Mouse (Mus musculus): Measurements from ENCODE around the gene Gm21761.
"Not testable (repeated sequence)": the region's sequence is repeated elsewhere in the genome, so short reads cannot be mapped to it uniquely, and the experiment has no call there.

The Gm21761 gene

GRCm38 (mm10) chr13:119929172-119929571 lies at the start of gene Gm21761:
Gene Gm21761, minus strand, starts transcription at chr13:119929272.
- not testable (repeated sequence) for H3K27me3 ChIP-seq (ENCODE audit: insufficient read depth, low read length); H3K4me1 ChIP-seq (replicated peaks; ENCODE audit: low read depth, low read length); H3K4me3 ChIP-seq (replicated peaks; ENCODE audit: low read length); H3K9me3 ChIP-seq (ENCODE audit: low read length); H3K36me3 ChIP-seq (ENCODE audit: insufficient read depth, low read length)

GRCm38 (mm10) chr13:119969163-119969562 lies 40.1 kb upstream of the Gm21761 start:
- H3K27me3 ChIP-seq (ENCODE audit: insufficient read depth, low read length): not testable (repeated sequence)

GRCm38 (mm10) chr13:119968193-119968592 lies 39.1 kb upstream of the Gm21761 start:
- not testable (repeated sequence) for H3K4me1 ChIP-seq (replicated peaks; ENCODE audit: low read depth, low read length); H3K4me3 ChIP-seq (replicated peaks; ENCODE audit: low read length)

More at GRCm38 (mm10) chr13:119969163-119969562, 40.1 kb upstream of the Gm21761 start:
- not testable (repeated sequence) for H3K4me3 ChIP-seq (replicated peaks; ENCODE audit: low read length); H3K9me3 ChIP-seq (ENCODE audit: low read length); H3K36me3 ChIP-seq (ENCODE audit: insufficient read depth, low read length); H3K4me1 ChIP-seq (replicated peaks; ENCODE audit: low read depth, low read length)

GRCm38 (mm10) chr13:119965968-119966367 lies 36.9 kb upstream of the Gm21761 start:
- not testable (repeated sequence) for H3K4me3 ChIP-seq (replicated peaks; ENCODE audit: low read length); H3K4me1 ChIP-seq (replicated peaks; ENCODE audit: low read depth, low read length)

More at GRCm38 (mm10) chr13:119968193-119968592, 39.1 kb upstream of the Gm21761 start:
- not testable (repeated sequence) for H3K9me3 ChIP-seq (ENCODE audit: low read length); H3K27me3 ChIP-seq (ENCODE audit: insufficient read depth, low read length); H3K36me3 ChIP-seq (ENCODE audit: insufficient read depth, low read length)

GRCm38 (mm10) chr13:119965302-119965952 lies 36.4 kb upstream of the Gm21761 start:
- not testable (repeated sequence) for H3K27me3 ChIP-seq (ENCODE audit: insufficient read depth, low read length)

More at GRCm38 (mm10) chr13:119965968-119966367, 36.9 kb upstream of the Gm21761 start:
- H3K9me3 ChIP-seq (ENCODE audit: low read length); H3K36me3 ChIP-seq (ENCODE audit: insufficient read depth, low read length); H3K27me3 ChIP-seq (ENCODE audit: insufficient read depth, low read length): not testable (repeated sequence)

GRCm38 (mm10) chr13:119962856-119963255 lies 33.8 kb upstream of the Gm21761 start:
- not testable (repeated sequence) for H3K9me3 ChIP-seq (ENCODE audit: low read length); H3K36me3 ChIP-seq (ENCODE audit: insufficient read depth, low read length); H3K4me1 ChIP-seq (replicated peaks; ENCODE audit: low read depth, low read length); H3K27me3 ChIP-seq (ENCODE audit: insufficient read depth, low read length); H3K4me3 ChIP-seq (replicated peaks; ENCODE audit: low read length)

More at GRCm38 (mm10) chr13:119965302-119965952, 36.4 kb upstream of the Gm21761 start:
- not testable (repeated sequence) for H3K9me3 ChIP-seq (ENCODE audit: low read length); H3K4me1 ChIP-seq (replicated peaks; ENCODE audit: low read depth, low read length); H3K36me3 ChIP-seq (ENCODE audit: insufficient read depth, low read length); H3K4me3 ChIP-seq (replicated peaks; ENCODE audit: low read length)

- not testable (repeated sequence) for H3K4me3 ChIP-seq (replicated peaks; ENCODE audit: low read length); H3K27me3 ChIP-seq (ENCODE audit: insufficient read depth, low read length); H3K36me3 ChIP-seq (ENCODE audit: insufficient read depth, low read length); H3K9me3 ChIP-seq (ENCODE audit: low read length); H3K4me1 ChIP-seq (replicated peaks; ENCODE audit: low read depth, low read length)
Measured at GRCm38 (mm10) chr13:119955567-119955966, 26.5 kb upstream of the Gm21761 start.

- H3K9me3 ChIP-seq (ENCODE audit: low read length); H3K36me3 ChIP-seq (ENCODE audit: insufficient read depth, low read length): not testable (repeated sequence)
Measured at GRCm38 (mm10) chr13:119955089-119955488, 26.0 kb upstream of the Gm21761 start.

GRCm38 (mm10) chr13:119950706-119951105 lies 21.6 kb upstream of the Gm21761 start, which contains the start of gene B020031M17Rik:
Gene B020031M17Rik, minus strand, starts transcription at chr13:119950806.
- not testable (repeated sequence) for H3K36me3 ChIP-seq (ENCODE audit: insufficient read depth, low read length)

More at GRCm38 (mm10) chr13:119955089-119955488, 26.0 kb upstream of the Gm21761 start:
- not testable (repeated sequence) for H3K27me3 ChIP-seq (ENCODE audit: insufficient read depth, low read length); H3K4me3 ChIP-seq (replicated peaks; ENCODE audit: low read length); H3K4me1 ChIP-seq (replicated peaks; ENCODE audit: low read depth, low read length)

GRCm38 (mm10) chr13:119924597-119925340 lies 4.3 kb downstream of the Gm21761 start:
- H3K27me3 ChIP-seq (ENCODE audit: insufficient read depth, low read length); H3K9me3 ChIP-seq (ENCODE audit: low read length); H3K4me3 ChIP-seq (replicated peaks; ENCODE audit: low read length): not testable (repeated sequence)

More at GRCm38 (mm10) chr13:119950706-119951105, 21.6 kb upstream of the Gm21761 start, which contains the start of gene B020031M17Rik:
- H3K9me3 ChIP-seq (ENCODE audit: low read length); H3K4me1 ChIP-seq (replicated peaks; ENCODE audit: low read depth, low read length); H3K27me3 ChIP-seq (ENCODE audit: insufficient read depth, low read length); H3K4me3 ChIP-seq (replicated peaks; ENCODE audit: low read length): not testable (repeated sequence)

GRCm38 (mm10) chr13:119916966-119917722 lies 11.9 kb downstream of the Gm21761 start:
- not testable (repeated sequence) for H3K4me3 ChIP-seq (replicated peaks; ENCODE audit: low read length); H3K9me3 ChIP-seq (ENCODE audit: low read length); H3K4me1 ChIP-seq (replicated peaks; ENCODE audit: low read depth, low read length); H3K27me3 ChIP-seq (ENCODE audit: insufficient read depth, low read length); H3K36me3 ChIP-seq (ENCODE audit: insufficient read depth, low read length)

More at GRCm38 (mm10) chr13:119924597-119925340, 4.3 kb downstream of the Gm21761 start:
- H3K36me3 ChIP-seq (ENCODE audit: insufficient read depth, low read length); H3K4me1 ChIP-seq (replicated peaks; ENCODE audit: low read depth, low read length): not testable (repeated sequence)

GRCm38 (mm10) chr13:119916449-119916848 lies 12.6 kb downstream of the Gm21761 start:
- not testable (repeated sequence) for H3K4me3 ChIP-seq (replicated peaks; ENCODE audit: low read length); H3K27me3 ChIP-seq (ENCODE audit: insufficient read depth, low read length); H3K4me1 ChIP-seq (replicated peaks; ENCODE audit: low read depth, low read length); H3K36me3 ChIP-seq (ENCODE audit: insufficient read depth, low read length); H3K9me3 ChIP-seq (ENCODE audit: low read length)

- not testable (repeated sequence) for H3K4me1 ChIP-seq (replicated peaks; ENCODE audit: low read depth, low read length); H3K27me3 ChIP-seq (ENCODE audit: insufficient read depth, low read length); H3K9me3 ChIP-seq (ENCODE audit: low read length); H3K36me3 ChIP-seq (ENCODE audit: insufficient read depth, low read length); H3K4me3 ChIP-seq (replicated peaks; ENCODE audit: low read length)
Measured at GRCm38 (mm10) chr13:119898549-119898948, 30.5 kb downstream of the Gm21761 start.

GRCm38 (mm10) chr13:119894685-119895084 lies 34.4 kb downstream of the Gm21761 start, which contains the start of gene Tcstv1:
Gene Tcstv1, minus strand, starts transcription at chr13:119894785.
- H3K36me3 ChIP-seq (ENCODE audit: insufficient read depth, low read length); H3K4me1 ChIP-seq (replicated peaks; ENCODE audit: low read depth, low read length); H3K9me3 ChIP-seq (ENCODE audit: low read length); H3K4me3 ChIP-seq (replicated peaks; ENCODE audit: low read length); H3K27me3 ChIP-seq (ENCODE audit: insufficient read depth, low read length): not testable (repeated sequence)
